Mouse (Mus musculus) bone marrow macrophage, adult 2 months (primary cell): ENCODE data around the gene Fgd1.

Experiments
- CTCF ChIP-seq: IDR thresholded peaks from 2 replicates; pipeline ENCODE4 v1.5.1; 2012; ENCODE audit warnings: low read depth, mild to moderate bottlenecking, low read length, moderate library complexity
- POLR2A ChIP-seq: IDR thresholded peaks from 2 replicates; pipeline ENCODE4 v1.6.1; 2012; ENCODE audit warnings: mild to moderate bottlenecking, low read depth, low read length, borderline replicate concordance

- TF ChIP-seq CTCF, result no peak
- no peak for TF ChIP-seq POLR2A
These were observed 1.6 kb downstream of the Fgd1 start for GRCm38 (mm10) chrX:151047431-151048058.
